Mouse (Mus musculus) hematopoietic multipotent progenitor cell, adult 10-12 weeks (in vitro differentiated cells): ENCODE results near the gene Gm10375. TPM values are rescaled to one million over a fixed set of nuclear protein-coding genes. Genes with fewer than 3 reads are reported as not detected.

ENCODE experiments used
- polyA plus RNA-seq: library from polyadenylated mRNA; stranded (reverse); fragments of >175 nt; gene quantifications from 2 replicates; pipeline ENCODE4 v1.2.3, GENCODE M21; 2012; ENCODE audit warnings: low replicate concordance

The Gm10375 gene
- not detected in 2 replicates for polyA plus RNA-seq

GRCm38 (mm10) chr14:43607913-43608312, at the start of gene Gm10375:
Gm10375 (minus strand) TSS chr14:43608013.

DNA sequence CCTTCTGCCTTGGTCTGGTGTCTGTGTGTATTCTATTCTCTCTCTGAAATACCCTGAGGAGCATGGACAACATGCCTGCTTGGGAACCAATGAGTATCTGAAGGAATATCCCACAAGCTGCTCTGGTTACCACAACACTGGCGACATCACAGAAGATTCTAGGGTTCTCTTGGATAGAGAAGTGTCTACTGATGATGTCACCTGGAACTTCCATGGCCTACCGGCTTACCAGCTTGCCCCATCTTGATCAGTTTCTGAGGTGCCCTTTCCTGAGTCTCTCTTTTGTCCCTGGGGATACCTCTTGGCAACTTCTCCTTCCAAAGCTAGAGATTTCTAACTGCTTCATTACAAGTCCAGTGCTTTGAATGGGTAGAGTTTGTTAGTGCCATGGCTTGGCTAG, 28.8 kb downstream of the Gm10375 start, which contains the start of gene Gm17654:
TSS of gene Gm17654 (minus strand) at position 101 of the 400 bp plus-strand sequence.

Other genes starting within 250 kb of the Gm10375 start
- not detected in 2 replicates for gene Gm8138, start 191.7 kb downstream of the Gm10375 start, polyA plus RNA-seq
- not detected in 2 replicates for gene Gm5799, start 64.4 kb downstream of the Gm10375 start, polyA plus RNA-seq
- gene Gm17654, start 28.9 kb downstream of the Gm10375 start, polyA plus RNA-seq = not detected in 2 replicates
- not detected in 2 replicates for gene Gm8165, start 69.2 kb upstream of the Gm10375 start, polyA plus RNA-seq
- gene Gm7324, start 89.8 kb upstream of the Gm10375 start, polyA plus RNA-seq = 0.08 TPM in 1 of 2 replicates, not detected in the other
- not detected in 2 replicates for gene Gm16506, start 119.5 kb upstream of the Gm10375 start, polyA plus RNA-seq
- gene Gm6526, start 139.9 kb upstream of the Gm10375 start, polyA plus RNA-seq = not detected in 2 replicates
- gene Gm8180, start 176.7 kb upstream of the Gm10375 start, polyA plus RNA-seq = not detected in 2 replicates